Mouse (Mus musculus) kidney, postnatal 25 days (tissue): ENCODE results near the gene Psmb9.
"Not testable (repeated sequence)": the region's sequence is repeated elsewhere in the genome, so short reads cannot be mapped to it uniquely, and the experiment has no call there.

Experiments
- DNase-seq, 2 experiments: peaks; one replicate each; pipeline ENCODE4 v3.0.0; 2021; ENCODE audit warnings: mixed read lengths in 2 of 2

The Psmb9 gene

DNA sequence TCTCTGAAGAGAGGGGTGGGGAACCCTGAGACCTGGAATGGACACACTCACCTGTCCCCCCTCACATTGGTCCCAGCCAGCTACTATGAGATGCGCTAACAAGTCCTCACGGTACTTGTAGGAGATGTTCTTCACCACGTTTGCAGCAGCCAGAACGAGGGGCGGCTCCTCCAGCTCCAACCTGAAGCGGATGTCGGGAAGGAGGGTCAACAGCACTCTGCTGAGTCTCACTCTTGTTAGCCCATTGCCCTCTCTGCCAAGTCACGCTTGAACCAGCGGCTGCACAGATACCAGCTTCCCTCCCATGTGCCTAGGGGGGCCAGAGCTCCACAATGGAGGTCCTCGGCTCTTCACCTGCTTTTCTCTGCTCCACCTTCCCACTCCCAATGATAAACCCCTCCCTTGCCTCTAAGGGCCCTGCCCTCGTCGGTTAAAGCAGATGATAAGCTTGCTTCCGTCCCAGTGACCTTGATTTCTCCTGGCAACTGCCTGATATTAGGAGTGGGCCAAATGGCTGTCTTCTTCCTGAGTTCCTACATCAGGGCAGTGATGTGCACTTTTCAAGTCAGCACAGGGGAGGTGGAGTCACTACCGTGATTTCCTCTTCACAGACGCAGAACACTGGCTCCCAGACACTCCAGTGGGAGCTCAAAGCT is 3.9 kb downstream of the Psmb9 start:
- no peak for DNase-seq

DNA sequence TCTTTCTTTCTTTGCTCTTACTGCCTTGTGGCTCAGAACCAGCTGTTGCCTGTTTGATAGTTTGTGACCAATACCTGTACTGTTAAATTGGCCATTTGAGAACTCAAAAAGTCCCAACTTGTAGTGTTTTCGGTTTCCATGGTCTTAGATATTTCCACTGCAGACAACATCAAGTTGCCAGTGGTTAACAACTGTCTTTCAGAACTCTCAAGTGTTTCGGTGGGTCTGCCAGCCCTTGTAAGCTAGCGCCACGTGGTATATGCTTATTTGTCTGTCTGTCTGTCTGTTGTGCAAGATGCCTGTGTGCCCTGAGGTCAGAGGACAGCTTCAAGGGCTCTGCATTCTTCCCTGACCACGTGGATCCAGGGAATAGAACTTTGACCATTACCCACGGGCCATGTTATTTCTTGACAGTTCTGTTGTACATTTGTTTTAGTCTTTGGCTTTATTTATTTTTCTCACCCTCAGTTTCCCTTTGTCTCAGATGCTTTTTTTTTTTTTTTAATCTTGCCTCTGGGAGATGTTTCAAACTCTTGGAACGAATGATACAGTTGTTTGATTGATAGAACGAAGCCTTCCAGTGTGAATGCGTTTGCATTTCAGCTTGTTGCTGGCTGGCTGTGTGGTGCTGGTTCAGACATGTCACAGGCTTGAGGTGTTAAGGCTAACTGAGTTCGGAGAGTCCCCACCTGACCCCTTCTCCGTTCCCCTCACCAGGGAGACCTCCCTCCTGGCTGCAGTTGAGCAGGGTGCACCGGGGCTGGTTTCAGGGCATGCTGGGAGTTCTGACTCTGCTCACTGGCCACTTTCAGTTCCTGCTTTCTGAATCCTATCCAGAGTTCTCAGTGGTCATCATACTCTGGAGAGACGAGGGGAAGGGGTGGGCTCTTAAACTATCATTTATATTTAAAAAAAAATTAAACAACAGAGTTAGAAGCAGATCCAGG is 7.4 kb downstream of the Psmb9 start:
- DNase-seq = no peak

DNA sequence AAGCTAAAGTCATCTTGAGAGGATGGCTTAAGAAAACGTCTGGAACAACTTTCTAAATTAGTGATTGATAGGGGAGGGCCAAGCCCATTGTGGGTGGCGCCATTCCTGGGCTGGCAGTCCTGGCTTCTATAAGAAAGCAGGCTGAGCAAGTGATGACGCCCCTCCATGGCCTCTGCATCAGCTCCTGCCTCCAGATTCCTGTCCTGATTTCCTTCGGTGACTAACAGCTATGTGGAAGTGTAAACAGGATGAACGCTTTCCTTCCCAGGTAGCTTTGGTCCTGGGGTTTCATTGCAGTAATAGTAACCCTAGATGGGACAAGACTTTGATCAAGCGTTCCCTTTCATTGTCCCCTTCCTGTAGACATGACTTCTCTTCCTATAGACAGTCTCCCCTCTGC is 8.5 kb downstream of the Psmb9 start:
- no peak for DNase-seq

DNA sequence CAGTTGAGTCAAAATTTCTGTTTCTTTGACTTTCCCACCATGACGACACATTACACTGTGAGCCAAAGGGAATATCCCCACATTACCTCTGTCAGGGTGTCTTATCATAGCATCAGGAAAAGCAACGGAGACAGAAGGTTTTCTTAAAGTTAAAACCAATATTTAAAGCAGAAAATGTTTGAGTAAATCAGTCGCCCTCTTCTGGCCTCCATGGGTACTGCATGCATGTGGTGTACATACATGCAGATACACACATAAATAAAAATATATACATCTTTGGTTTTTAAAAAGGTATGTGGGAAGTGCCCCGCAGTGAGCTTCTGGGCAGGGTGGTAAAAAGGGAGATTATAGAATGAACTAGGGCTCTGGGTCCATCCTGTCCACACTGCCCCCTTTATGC is 10.4 kb downstream of the Psmb9 start:
- no peak for DNase-seq

DNA sequence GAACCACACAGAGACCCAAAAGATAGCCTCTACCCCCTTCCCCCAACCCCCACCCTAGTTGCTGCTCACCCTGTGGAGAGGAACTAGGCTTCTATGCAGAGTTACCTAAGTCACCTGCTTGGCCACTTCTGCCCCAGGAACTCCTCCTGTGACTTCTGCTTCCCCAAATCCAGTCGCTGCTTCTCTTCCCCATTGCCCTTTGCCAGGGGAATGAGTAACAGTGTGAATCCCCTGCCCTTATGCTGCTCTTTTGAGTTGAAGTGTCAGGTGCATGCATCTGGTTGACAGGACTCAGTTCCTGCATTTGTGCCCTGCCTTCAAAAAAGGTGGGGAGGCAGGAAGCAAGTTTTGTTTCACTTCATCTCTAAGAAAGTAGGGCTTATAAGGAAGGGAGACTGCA is 13.5 kb downstream of the Psmb9 start:
- no peak for DNase-seq

DNA sequence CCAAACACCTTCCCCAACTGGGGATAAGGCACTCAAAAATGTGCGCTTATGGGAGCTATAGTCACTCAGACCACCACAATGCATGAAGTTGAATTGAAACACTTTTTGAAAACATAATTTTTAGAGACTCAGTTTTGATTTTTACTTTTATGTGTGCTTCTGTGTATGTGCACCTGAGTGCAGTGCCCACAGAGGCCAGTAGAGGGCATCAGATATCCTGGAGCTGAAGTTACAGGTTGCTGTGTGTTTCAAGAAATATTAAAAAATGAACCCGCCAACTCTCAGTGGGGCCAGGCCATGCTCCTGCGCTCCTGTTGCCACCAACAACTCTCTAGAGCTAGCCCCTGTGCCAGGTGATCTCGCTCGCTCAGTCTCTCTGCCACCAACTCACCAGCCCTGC is 15.0 kb downstream of the Psmb9 start:
- no peak for DNase-seq

DNA sequence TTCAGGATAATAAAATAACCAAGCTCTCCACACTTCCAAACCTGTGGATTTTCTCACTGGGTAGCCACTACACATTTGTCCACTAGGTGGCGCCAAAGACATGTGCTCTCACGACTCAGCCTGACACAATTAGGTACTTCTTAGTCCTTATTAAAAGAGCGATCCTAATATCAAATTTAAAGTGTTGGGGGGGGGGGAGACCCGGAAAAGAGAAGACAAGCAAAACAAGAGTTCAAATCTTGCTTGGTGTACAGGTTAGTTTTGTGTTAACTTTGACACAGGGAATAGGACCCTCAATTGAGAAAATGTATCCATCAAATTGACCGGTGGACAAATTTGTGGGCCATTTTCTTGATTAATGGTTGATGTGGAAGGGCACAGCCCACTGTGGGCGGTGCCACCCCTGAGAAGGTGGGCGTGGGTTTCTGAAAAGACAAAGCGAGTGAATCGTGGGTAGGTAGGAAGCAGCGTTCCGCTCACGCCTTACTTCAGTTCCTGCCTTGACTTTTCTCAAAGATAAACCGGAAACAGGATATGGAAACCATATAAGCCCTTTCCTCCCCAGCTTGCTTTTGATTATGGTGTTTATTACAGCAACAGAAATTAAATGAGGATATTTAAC is 16.6 kb downstream of the Psmb9 start:
- DNase-seq = peak; percentile 78 to 93

DNA sequence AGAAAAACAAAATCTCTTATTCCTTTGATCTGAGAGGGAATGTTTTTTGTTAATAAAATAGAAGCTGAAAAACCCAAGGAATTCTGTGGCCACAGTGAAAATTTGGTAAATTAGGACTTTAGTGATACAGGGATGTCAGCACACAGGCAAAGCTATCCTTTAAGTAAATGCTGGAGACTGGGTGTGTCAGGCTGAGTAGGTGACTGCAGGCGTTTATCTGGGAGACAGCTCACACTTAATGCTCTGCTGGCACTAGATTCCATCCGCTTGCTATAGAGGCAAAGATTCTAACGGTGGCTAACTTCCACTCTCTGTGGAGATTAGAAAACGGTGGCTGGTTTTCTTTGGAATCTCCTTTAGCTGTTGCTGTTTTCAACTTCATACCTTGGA is 17.1 kb downstream of the Psmb9 start:
- no peak for DNase-seq

DNA sequence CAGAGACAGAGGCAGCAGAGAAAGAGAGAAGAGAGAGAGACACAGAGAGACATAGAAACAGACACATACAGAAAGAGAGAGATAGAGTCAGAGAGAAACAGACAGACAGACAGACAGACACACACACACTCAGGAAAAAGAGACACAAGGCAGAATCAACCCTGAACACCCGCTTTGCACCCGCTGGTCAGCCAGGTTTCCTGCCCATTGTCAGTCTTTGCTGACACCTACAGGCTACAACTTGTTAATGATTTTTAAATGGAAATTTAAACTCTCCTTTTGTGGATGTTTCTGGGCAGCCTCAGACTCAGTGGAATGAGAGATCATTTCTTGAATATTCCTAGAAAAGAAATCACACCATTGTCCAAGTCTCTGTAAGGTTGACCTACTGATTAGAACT is 18.3 kb downstream of the Psmb9 start:
- DNase-seq = peak; percentile 48 to 55

DNA sequence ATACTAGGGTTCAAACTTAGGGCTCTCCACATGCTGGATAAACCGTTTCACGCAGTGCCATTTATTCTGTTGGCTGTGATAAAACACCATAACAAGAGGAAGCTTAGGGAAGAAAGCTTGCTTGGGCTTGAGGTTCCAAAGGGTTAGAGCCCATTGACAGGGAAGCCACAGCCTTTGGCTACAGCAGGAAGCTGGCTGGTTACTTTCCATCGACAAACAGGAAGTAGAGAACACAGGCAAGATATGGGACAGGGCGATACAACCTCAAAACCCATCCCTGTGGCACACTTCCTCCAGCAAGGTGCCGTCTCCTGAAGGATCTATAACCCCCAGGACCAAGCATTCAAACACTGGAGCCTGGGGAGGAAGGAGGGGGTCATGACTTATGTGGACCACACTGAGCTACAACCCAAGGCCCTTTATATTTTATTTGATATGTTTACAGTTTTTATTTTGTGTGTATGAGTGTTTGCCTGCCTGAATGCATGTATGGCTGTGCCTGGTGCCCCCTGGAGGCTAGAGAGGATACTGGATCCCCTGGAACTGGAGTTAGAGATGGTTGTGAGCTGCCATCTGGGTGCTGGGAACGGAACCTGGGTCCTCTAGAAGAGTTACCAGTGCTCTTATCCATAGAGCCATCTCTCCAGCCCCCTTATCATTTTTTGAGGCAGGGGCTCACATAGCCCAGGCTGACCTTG is 22.4 kb downstream of the Psmb9 start:
- peak in 1 of 2 experiments; percentile 25 for DNase-seq

DNA sequence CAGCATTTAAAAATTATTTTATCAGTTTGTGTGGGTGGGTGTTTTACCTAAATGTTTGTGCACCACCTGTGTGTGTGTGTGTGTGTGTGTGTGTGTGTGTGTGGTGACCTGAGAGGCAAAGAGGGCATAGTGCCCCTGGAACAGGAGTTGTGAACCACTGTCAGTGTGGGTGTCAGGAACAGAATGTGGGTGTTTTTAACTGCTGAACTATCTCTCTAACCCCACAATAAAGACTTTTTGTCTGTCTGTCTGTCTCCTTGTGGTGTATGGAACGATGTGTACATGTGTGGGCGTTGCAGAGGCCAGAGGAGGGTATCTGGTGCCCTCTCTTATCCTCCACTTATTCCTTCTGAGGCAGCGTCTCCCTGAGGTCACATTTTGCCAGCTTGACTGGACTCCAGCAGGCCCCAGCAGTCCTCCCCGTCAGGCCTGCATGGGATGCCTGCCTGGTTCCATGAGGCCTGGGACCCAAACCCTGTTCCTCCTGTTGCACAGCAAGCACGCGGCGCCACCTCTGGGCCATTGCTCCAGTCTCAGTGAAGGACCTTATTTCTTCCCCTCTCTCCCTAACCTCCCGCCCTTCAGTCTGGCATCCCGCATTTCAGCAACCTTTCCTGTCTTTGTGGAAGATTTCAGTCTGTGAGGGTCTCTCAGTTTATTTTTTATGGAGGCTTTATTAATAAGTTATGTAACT is 23.2 kb downstream of the Psmb9 start:
- DNase-seq = peak; percentile 42 to 56

DNA sequence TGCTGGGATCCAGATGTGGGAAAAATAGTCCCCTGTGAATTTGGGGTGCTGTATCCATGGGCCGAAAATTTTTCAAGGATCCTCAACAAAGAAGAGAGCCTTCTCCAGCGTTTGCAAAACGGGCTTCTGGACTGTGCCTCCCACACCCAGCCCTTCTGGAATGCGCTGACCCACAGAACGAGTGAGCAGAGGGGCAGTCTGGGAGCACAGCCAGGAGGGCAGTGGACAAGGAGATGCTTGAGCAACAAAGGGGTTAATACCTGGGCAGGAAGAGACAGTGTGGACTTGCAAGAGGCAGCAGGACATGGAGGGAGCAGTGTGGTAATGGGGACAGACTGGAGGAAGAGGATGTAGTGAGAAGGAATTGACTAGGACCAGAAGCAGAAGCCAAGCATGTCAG is 32.0 kb downstream of the Psmb9 start:
- DNase-seq = peak; percentile 19 to 60

DNA sequence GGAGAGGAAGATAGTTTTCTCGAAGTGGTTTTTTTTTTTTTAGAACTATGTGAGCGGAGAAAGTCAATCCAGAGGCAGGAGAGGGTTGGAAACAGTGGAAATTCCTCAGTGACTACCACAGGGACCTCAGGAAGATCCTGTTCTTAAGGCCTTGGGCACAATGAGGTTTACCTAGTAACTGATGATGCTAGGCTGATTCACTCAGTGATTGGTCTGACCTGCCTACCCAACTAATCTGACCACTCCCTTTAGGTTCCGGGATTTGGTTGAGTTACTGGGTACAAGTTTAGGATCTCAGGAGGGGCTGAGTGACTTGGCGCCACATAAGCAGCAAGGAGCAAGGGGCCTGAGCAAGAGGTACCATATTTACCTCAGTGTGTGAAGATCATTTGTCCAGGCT is 34.6 kb downstream of the Psmb9 start, which contains the start of gene H2-DMb1:
Gene H2-DMb1, plus strand, starts transcription at position 150 of the 400 bp plus-strand sequence.
- DNase-seq = peak; percentile 63 to 67

DNA sequence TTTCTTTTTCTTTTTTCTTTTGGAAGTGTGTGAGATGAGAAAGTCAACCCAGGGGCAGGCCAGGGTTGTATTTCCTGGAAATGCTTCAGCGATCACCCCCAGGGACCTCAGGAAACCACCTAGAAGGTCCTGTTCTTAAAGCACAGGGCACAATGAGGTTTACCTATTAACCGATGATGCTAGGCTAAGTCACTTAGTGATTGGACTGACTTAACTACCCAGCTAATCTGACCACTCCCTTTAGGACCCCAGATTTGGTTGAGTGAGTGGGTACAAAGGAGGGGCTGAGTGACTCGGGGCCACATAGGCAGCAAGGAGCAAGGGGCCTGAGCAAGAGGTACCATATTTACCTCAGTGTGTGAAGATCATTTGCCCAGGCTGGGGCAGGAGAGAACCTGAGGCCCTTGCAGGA is 42.6 kb downstream of the Psmb9 start:
- DNase-seq = peak in 1 of 2 experiments; percentile 18

DNA sequence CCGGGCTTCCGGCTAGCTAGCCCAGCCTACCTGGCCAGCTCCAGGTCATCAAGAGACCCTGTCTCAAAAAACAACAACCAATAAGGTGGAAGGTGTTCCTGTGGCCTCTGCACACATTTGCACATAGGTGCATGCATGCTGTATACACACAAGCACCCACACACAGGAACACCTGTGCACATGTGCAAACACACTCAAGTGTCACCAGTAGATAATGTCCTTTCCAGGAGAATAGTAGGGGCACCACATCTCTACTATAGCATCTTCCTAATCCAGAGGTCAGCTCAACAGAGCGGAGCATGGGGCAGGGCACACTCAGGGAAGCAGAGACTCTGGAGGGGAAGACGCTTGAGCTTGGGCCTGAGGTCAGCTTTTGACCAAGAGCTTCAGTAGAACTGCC is 43.3 kb downstream of the Psmb9 start:
- not testable (repeated sequence) for DNase-seq

DNA sequence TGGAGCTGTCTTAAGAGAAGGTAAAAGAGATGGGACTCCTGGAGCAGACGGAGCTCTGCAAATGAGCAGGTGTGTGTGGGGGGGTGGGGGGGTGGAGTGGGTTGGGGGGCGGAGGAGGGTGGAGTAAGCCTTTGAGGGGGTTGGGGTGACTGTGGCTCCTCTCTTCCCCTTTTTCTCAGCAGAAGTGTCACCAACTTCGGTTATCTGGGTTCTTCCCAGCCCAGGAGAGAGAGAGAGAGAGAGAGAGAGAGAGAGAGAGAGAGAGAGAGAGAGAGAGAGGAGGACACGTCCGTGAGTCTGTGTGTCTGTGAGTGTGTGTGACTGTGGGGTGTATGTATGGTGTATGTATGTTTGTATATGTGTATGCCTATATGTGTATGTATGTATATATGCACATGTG is 44.1 kb downstream of the Psmb9 start:
- no peak for DNase-seq

DNA sequence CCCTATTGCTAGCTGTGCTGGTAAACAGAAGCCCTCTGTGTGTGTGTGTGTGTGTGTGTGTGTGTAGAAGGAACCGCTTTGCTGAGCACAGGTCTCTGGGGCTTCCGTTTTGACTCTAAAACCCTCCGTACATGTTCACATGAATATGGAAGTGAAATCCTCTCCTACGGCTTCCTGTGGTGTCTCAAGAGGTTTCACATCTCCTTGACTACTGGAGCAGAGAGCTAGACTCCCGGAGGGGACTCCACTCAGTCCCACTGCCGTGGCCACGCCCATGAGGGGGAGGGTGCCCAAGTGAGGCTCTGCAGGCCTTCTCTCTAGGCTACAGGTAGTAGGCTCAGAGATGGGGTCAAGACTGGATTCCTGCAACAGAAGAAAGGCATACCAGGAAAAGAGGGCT is 44.5 kb downstream of the Psmb9 start, which contains the start of gene H2-DMb2:
Gene H2-DMb2, plus strand, starts transcription at position 275 of the 400 bp plus-strand sequence.
- peak; percentile 41 to 71 for DNase-seq

DNA sequence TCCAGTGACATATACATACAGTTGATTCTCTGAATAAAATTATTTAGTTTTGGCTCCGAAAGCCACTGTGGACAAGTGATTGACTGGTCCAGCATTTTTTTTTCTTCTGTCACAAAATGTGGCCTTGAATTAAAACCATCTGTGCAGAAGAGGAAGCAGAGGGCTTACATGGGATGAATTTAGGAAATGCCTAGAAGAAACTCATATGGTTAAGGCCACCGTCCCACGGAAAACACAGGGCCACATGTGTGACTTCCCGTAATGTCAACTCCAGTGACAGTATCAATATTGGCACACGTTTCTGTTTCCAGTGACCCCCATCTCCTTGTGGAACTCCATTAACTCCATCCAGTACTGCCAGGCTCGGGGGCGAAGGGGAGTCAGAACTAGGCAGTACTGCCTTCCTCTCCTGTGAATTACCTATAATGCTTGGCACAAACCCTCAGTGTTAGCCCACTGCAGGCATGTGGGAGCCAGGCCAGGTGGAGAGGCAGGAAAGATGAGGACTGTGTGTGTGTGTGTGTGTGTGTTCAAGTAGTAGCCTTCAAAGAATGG is 45.0 kb downstream of the Psmb9 start:
- no peak for DNase-seq

DNA sequence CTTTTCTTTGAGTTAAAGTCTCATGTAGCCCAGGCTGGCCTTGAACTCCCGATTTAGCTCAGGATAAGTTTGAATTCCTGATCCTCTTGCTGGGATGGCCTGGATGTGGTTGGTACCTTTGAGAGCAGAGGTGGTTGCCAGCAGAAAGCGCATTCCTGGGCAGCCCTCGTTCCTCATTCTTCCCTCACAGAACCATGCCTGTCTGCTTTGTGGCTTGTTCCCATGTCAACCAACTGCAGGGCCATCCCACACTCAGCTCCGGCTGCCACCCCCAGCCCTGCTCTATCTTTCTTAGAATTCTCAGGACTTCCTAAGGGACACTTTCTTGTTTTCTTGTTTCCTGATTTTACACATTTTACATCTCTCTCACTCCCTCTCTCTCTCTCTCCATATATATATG is 46.1 kb downstream of the Psmb9 start:
- DNase-seq = no peak

DNA sequence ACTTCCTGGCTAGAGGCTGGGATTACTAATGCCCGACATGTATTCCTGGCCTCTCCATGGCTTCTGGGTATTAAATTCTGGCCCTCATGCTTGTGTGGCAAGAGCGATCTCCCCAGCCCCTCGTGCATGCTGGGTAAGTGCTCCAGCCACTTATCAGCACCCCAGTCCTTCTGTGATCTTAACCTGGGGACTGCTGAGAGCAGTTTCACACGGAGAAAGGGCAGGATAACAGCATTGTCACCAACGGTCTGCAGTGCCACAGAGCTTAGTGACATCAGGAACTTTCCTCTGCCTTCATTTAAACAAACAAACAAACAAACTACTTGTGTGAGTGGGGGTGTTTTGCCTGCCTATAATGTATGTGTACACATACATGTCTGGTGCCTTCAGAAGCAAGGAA is 47.3 kb downstream of the Psmb9 start:
- no peak for DNase-seq

DNA sequence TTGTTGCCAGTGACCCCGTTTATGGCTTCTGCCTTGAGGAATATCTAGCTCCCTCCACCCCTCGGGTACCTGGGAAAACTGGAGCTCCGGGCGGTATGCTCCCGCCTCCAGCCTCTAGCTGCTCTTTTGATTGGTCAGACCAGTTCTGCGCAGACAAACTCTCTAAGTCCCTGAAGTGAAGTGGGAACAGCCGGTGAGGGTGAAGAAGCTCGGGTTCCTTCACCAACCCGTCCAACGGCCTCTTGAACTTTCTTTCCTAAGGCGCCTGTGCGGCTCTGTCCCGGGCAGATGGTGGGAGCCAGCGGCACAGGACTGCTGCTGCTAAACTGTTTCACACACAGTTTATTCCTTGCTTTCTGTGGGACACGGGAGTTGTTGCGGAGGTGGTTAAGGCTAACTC is 48.1 kb downstream of the Psmb9 start:
- peak; percentile 55 to 78 for DNase-seq

DNA sequence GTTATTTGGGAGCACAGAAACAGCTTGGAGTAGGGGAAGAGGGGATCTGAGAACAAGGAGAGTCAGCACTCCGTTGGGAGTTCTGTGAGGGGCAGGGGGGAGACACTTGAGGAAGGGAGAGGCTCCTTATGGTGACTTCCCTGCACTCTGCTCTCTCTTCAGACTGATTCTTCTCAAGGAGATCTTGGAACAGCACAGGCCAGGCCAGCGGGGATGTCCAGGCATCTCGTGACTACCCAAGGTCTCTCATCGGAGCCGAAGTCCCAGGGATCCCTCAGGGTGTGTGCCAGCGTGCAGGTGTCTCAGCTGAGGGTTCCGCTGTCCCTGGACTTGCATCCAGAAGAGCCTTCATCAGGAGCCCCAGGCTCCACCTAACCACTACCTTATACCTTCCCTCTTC is 48.9 kb downstream of the Psmb9 start:
- no peak for DNase-seq
